Mouse (Mus musculus): ENCODE measurements around the gene Thsd7b. TPM values are rescaled to one million over a fixed set of nuclear protein-coding genes. Genes with fewer than 3 reads are reported as not detected.

The Thsd7b gene
- polyA plus RNA-seq, 1 experiment from 2014 or later = 3.0 TPM

DNA sequence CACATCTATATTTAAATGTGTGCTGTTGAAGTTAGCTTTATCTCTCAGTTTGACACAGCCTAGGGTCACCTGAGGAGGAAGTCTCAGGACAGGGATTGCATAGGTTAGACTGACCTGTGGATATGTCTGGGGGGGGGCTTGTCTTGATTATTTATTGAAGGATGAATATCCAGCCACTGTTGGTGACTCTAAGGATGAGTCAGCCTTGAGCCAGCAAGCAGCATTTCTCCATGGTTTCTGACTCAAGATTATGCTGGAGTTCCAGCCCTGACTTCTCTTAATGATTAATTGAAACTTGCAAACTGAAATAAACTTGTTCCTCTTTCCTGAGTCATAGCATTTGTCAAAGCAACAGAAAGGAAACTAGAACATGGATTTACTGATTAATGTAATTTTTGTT lies 113.4 kb downstream of the Thsd7b start:
- no peak overlapping the region for H3K4me3 ChIP-seq
- no peaks in the 10 kb centered on the region for H3K9me3 ChIP-seq
- no peak overlapping the region for H3K4me2 ChIP-seq (replicated peaks)
- H3K27ac ChIP-seq = no peak overlapping the region
- no peaks in the 10 kb centered on the region for H3K36me3 ChIP-seq
- no peaks in the 10 kb centered on the region for H3K4me1 ChIP-seq
- no peak overlapping the region for H3K9ac ChIP-seq
- no peaks in the 10 kb centered on the region for H3K27me3 ChIP-seq
- ATAC-seq (ENCODE audit: low FRiP score, low read depth) = no peak

- H3K4me1 ChIP-seq = no peaks in the 10 kb centered on the region
- H3K9ac ChIP-seq = no peak overlapping the region
- ATAC-seq (ENCODE audit: low FRiP score, low read depth) = no peak
- H3K4me2 ChIP-seq (replicated peaks) = no peak overlapping the region
- 94% methylated on average over 1 of the region's 1 CpGs for WGBS
- no peak overlapping the region for H3K4me3 ChIP-seq
- no peaks in the 10 kb centered on the region for H3K9me3 ChIP-seq
- H3K27me3 ChIP-seq = no peaks in the 10 kb centered on the region
- no peak overlapping the region for H3K27ac ChIP-seq
- H3K36me3 ChIP-seq = no peaks in the 10 kb centered on the region
Measured at GRCm38 (mm10) chr1:129411584-129411983, 138.5 kb downstream of the Thsd7b start.

DNA sequence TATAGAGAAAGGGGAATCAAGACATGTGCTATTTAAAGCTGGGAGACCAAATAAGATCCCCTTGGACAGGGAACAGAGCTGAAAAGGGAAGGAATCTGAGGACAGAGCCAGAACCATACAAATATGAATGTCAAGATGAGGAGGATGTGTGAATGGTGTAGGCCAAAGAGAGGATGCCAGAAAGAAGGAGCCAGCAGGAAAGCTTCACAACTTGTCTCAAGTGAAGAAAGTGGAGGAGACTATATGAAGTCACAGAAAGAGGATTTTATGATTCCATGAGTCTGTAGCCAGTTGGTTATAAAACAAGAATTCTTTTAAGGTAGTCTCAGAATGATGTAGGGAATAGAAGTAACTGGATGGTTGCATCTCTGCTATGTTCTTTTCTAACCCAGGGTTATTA lies 148.5 kb downstream of the Thsd7b start:
- no peaks in the 10 kb centered on the region for H3K36me3 ChIP-seq
- no peak overlapping the region for H3K27ac ChIP-seq
- H3K4me2 ChIP-seq (replicated peaks) = no peak overlapping the region
- no peaks in the 10 kb centered on the region for H3K27me3 ChIP-seq
- no peaks in the 10 kb centered on the region for H3K4me1 ChIP-seq
- ATAC-seq (ENCODE audit: low FRiP score, low read depth) = no peak
- H3K4me3 ChIP-seq = no peak overlapping the region
- no peak overlapping the region for H3K9ac ChIP-seq
- H3K9me3 ChIP-seq = no peaks in the 10 kb centered on the region

- H3K4me1 ChIP-seq = no peaks in the 10 kb centered on the region
- H3K27ac ChIP-seq = no peak overlapping the region
- H3K9me3 ChIP-seq = no peaks in the 10 kb centered on the region
- no peak overlapping the region for H3K4me3 ChIP-seq
- H3K27me3 ChIP-seq = no peaks in the 10 kb centered on the region
- ATAC-seq (ENCODE audit: low FRiP score, low read depth) = no peak
- no peaks in the 10 kb centered on the region for H3K36me3 ChIP-seq
- no peak overlapping the region for H3K9ac ChIP-seq
- no peak overlapping the region for H3K4me2 ChIP-seq (replicated peaks)
- 62% methylated on average over 2 of the region's 2 CpGs for WGBS
Measured at GRCm38 (mm10) chr1:129464414-129464813, 191.3 kb downstream of the Thsd7b start.

GRCm38 (mm10) chr1:129473504-129473903 lies 200.4 kb downstream of the Thsd7b start:
- 74% methylated on average over 7 of the region's 7 CpGs for WGBS
- Histone ChIP-seq H3K9me3 (no peaks in the 10 kb centered on the region), H3K4me2 (replicated peaks) (no peak overlapping the region), H3K9ac (no peak overlapping the region), H3K27me3 (no peaks in the 10 kb centered on the region), H3K4me3 (no peak overlapping the region), H3K27ac (no peak overlapping the region), H3K36me3 (no peaks in the 10 kb centered on the region), H3K4me1 (no peaks in the 10 kb centered on the region)
- no peak for ATAC-seq (ENCODE audit: low FRiP score, low read depth)

- H3K27me3 ChIP-seq = no peaks in the 10 kb centered on the region
- no peak overlapping the region for H3K9ac ChIP-seq
- H3K36me3 ChIP-seq = no peaks in the 10 kb centered on the region
- no peaks in the 10 kb centered on the region for H3K4me1 ChIP-seq
- ATAC-seq (ENCODE audit: low FRiP score, low read depth) = no peak
- no peak overlapping the region for H3K27ac ChIP-seq
- no peak overlapping the region for H3K4me2 ChIP-seq (replicated peaks)
- WGBS = 80% methylated on average over 5 of the region's 5 CpGs
- no peak overlapping the region for H3K4me3 ChIP-seq
- no peaks in the 10 kb centered on the region for H3K9me3 ChIP-seq
Measured at GRCm38 (mm10) chr1:129484266-129485031, 211.3 kb downstream of the Thsd7b start.

GRCm38 (mm10) chr1:129491136-129491535 lies 218.0 kb downstream of the Thsd7b start:
- Histone ChIP-seq H3K36me3 (no peaks in the 10 kb centered on the region), H3K27ac (no peak overlapping the region), H3K4me2 (replicated peaks) (no peak overlapping the region), H3K4me3 (no peak overlapping the region), H3K27me3 (no peaks in the 10 kb centered on the region), H3K9ac (no peak overlapping the region), H3K9me3 (no peaks in the 10 kb centered on the region), H3K4me1 (no peaks in the 10 kb centered on the region)
- no peak for ATAC-seq (ENCODE audit: low FRiP score, low read depth)
- 90% methylated on average over 3 of the region's 3 CpGs for WGBS

DNA sequence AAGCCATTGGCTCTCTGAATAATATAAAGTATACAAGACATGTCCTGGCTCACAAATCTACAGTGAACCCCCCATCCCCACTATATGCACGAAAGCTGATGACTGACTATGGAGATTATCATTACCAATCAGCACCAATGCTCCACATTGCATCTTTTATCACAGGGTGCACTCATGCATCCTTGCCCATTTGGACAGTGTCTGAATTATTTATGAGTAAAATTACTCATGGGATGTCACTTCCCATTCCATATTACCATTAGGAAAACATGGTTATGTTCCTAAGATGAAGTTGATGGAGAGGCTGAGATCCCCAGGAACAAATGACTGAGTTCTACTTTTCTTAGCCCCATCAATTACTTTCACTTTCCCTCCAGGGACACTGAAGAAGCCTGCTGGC lies 220.8 kb downstream of the Thsd7b start:
- Histone ChIP-seq H3K9me3 (no peaks in the 10 kb centered on the region), H3K27me3 (no peaks in the 10 kb centered on the region), H3K4me2 (replicated peaks) (no peak overlapping the region), H3K36me3 (no peaks in the 10 kb centered on the region), H3K9ac (no peak overlapping the region), H3K4me1 (no peaks in the 10 kb centered on the region), H3K27ac (no peak overlapping the region), H3K4me3 (no peak overlapping the region)
- no peak for ATAC-seq (ENCODE audit: low FRiP score, low read depth)
- 79% methylated on average over 1 of the region's 1 CpGs for WGBS

- H3K4me3 ChIP-seq = no peak overlapping the region
- no peak overlapping the region for H3K27ac ChIP-seq
- WGBS = 82% methylated on average over 3 of the region's 3 CpGs
- ATAC-seq (ENCODE audit: low FRiP score, low read depth) = no peak
- H3K4me2 ChIP-seq (replicated peaks) = no peak overlapping the region
- H3K9me3 ChIP-seq = no peaks in the 10 kb centered on the region
- no peaks in the 10 kb centered on the region for H3K27me3 ChIP-seq
- no peaks in the 10 kb centered on the region for H3K4me1 ChIP-seq
- no peaks in the 10 kb centered on the region for H3K36me3 ChIP-seq
- no peak overlapping the region for H3K9ac ChIP-seq
Measured at GRCm38 (mm10) chr1:129501707-129502106, 228.6 kb downstream of the Thsd7b start.

- Histone ChIP-seq H3K9me3 (no peaks in the 10 kb centered on the region), H3K4me2 (replicated peaks) (no peak overlapping the region), H3K27ac (no peak overlapping the region), H3K9ac (no peak overlapping the region), H3K4me3 (no peak overlapping the region), H3K4me1 (no peaks in the 10 kb centered on the region), H3K36me3 (no peaks in the 10 kb centered on the region), H3K27me3 (no peaks in the 10 kb centered on the region)
- ATAC-seq (ENCODE audit: low FRiP score, low read depth) = no peak
- WGBS = 82% methylated on average over 1 of the region's 1 CpGs
Measured at GRCm38 (mm10) chr1:129516379-129516778, 243.3 kb downstream of the Thsd7b start.

- Histone ChIP-seq H3K27ac (no peak overlapping the region), H3K4me3 (no peak overlapping the region), H3K4me1 (no peaks in the 10 kb centered on the region), H3K9ac (no peak overlapping the region), H3K36me3 (no peaks in the 10 kb centered on the region), H3K4me2 (replicated peaks) (no peak overlapping the region), H3K27me3 (no peaks in the 10 kb centered on the region), H3K9me3 (no peaks in the 10 kb centered on the region)
- no peak for ATAC-seq (ENCODE audit: low FRiP score, low read depth)
- 70% methylated on average over 5 of the region's 5 CpGs for WGBS
Measured at GRCm38 (mm10) chr1:129519751-129520150, 246.6 kb downstream of the Thsd7b start.

DNA sequence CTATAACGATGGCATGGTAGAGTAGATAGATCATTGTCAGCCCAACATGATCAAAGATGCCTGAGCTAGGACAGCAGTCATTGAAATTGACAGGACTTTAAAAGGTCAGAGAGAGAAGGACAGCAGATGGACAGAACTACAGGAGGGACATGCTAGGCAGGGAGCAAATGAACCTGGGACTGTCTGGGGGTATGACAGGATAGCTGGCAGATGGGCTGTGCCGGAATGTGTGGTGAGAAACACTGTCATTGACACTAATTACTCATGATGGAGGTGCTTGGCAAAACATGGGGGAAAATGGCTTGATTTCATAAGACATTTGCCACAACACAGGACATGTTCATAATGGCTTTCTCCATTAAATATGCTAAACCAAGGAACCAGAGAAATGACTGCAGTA lies 253.9 kb downstream of the Thsd7b start:
- WGBS = 89% methylated on average over 2 of the region's 2 CpGs
- no peak for ATAC-seq (ENCODE audit: low FRiP score, low read depth)
- H3K4me3 ChIP-seq = no peak overlapping the region

DNA sequence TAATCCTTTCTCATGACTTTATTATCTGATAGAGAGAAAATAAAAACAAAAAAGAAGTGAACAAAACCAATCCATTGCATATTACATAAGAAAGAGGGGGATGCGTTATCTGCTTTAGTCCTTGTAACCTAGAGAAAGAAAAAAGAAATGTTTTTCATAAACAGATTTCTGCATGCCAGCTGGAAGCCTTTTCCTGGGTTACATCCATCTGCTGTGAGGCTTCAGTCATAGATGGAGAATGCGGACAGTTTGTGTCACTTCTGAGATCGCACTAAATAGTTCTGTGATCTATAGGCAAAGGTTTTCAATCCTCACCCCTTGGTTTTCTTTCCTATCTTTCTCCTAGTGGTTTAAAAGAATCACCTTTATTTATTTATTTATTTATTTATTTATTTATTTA lies 259.1 kb downstream of the Thsd7b start:
- Histone ChIP-seq H3K4me3 (no peak overlapping the region), H3K36me3 (no peaks in the 10 kb centered on the region), H3K9ac (no peak overlapping the region), H3K9me3 (no peaks in the 10 kb centered on the region), H3K27me3 (no peaks in the 10 kb centered on the region), H3K4me1 (no peaks in the 10 kb centered on the region), H3K4me2 (replicated peaks) (no peak overlapping the region), H3K27ac (no peak overlapping the region)
- ATAC-seq (ENCODE audit: low FRiP score, low read depth) = no peak
- 95% methylated on average over 3 of the region's 3 CpGs for WGBS

More for the DNA sequence above, 253.9 kb downstream of the Thsd7b start:
- Histone ChIP-seq H3K4me1 (no peaks in the 10 kb centered on the region), H3K27ac (no peak overlapping the region), H3K9me3 (no peaks in the 10 kb centered on the region), H3K36me3 (no peaks in the 10 kb centered on the region), H3K4me2 (replicated peaks) (no peak overlapping the region), H3K27me3 (no peaks in the 10 kb centered on the region), H3K9ac (no peak overlapping the region)

Data from limb, embryonic 13.5 days (tissue).